Mouse (Mus musculus) heart, postnatal 0 days (tissue): ENCODE results near the gene Rasgrf2. TPM values are rescaled to one million over a fixed set of nuclear protein-coding genes. Genes with fewer than 3 reads are reported as not detected.

Experiments
- ATAC-seq: fragments of 200-750 bp; cut with Nextera tagmentation; 2 replicates; pipeline ENCODE4 v1.8.0; 2017; ENCODE audit warnings: low read depth, moderate number of reproducible peaks, moderate library complexity; ENCODE audit not compliant: insufficient read depth
- DNase-seq: peaks from one replicate; pipeline ENCODE4 v3.0.0-alpha.2; 2016; ENCODE audit warnings: low spot score
- H3K27ac ChIP-seq: fragments of 300-500 bp; sonication (generic); 2 replicates; pipeline ENCODE4 v1.5.1; 2014; ENCODE audit warnings: low read depth, mild to moderate bottlenecking
- H3K27me3 ChIP-seq: fragments of 300-500 bp; sonication (generic); 2 replicates; pipeline ENCODE4 v1.6.1; 2014; ENCODE audit warnings: low read length, mixed read lengths; ENCODE audit not compliant: control insufficient read depth, insufficient read depth
- H3K36me3 ChIP-seq: fragments of 300-500 bp; sonication (generic); replicated peaks from 2 replicates; pipeline ENCODE4 v1.6.1; 2014; ENCODE audit warnings: low read length, mixed read lengths; ENCODE audit not compliant: control insufficient read depth, insufficient read depth
- H3K4me1 ChIP-seq: fragments of 300-500 bp; sonication (generic); 2 replicates; pipeline ENCODE4 v1.6.1; 2014; ENCODE audit warnings: antibody characterized with exemption; ENCODE audit not compliant: control insufficient read depth, insufficient read depth
- H3K4me2 ChIP-seq: fragments of 300-500 bp; sonication (generic); 2 replicates; pipeline ENCODE4 v1.6.1; 2014; ENCODE audit warnings: low read depth, mild to moderate bottlenecking, low read length, moderate library complexity
- H3K4me3 ChIP-seq: fragments of 300-500 bp; sonication (generic); 2 replicates; pipeline ENCODE4 v1.5.1; 2014; ENCODE audit warnings: low read depth, low read length
- H3K9ac ChIP-seq: fragments of 300-500 bp; sonication (generic); replicated peaks from 2 replicates; pipeline ENCODE4 v1.6.1; 2014; ENCODE audit warnings: low read depth, low read length, mixed read lengths
- H3K9me3 ChIP-seq: fragments of 300-500 bp; sonication (generic); replicated peaks from 2 replicates; pipeline ENCODE4 v1.6.1; 2016; ENCODE audit warnings: low read length; ENCODE audit not compliant: control insufficient read depth
- CTCF ChIP-seq: IDR thresholded peaks from 2 replicates; pipeline ENCODE4 v1.5.1; 2016; ENCODE audit warnings: antibody characterized with exemption, control low read depth, low read depth
- EP300 ChIP-seq: IDR thresholded peaks from 2 replicates; pipeline ENCODE4 v1.6.1; 2016; ENCODE audit warnings: antibody characterized with exemption, low read depth
- WGBS: fragments of 180-500 bp; shearing (Covaris S2); extraction: QIAGEN DNeasy Blood & Tissue Kit; methylation state at CpG from one replicate; pipeline ENCODE4 v1.1.7; 2014; 5-methylcytosine and 5-hydroxymethylcytosine counted together
- polyA plus RNA-seq: library from polyadenylated mRNA; unstranded; fragments of >200 nt; fragmentation: Nextera tagmentation; extraction: Ambion mirVana; gene quantifications from 2 replicates; pipeline ENCODE4 v1.2.1, GENCODE M21; 2015
- total RNA-seq: library from RNA; depleted of rRNA; stranded (reverse); fragments of >200 nt; gene quantifications from 2 replicates; pipeline ENCODE4 v1.2.3, GENCODE M21; 2014; ENCODE audit warnings: low replicate concordance

Rasgrf2 gene
- total and polyA plus RNA-seq, 2 experiments from 2014 or later: 0.34 to 1.8 TPM

- Histone ChIP-seq H3K9me3 (peaks cover under 1% of the 10 kb centered on the region; the same call in 1 of the 2 replicates), H3K4me3 (no peak overlapping the region), H3K4me2 (no peak overlapping the region), H3K9ac (no peak overlapping the region), H3K27me3 (no peaks in the 10 kb centered on the region), H3K36me3 (no peaks in the 10 kb centered on the region), H3K27ac (no peak overlapping the region), H3K4me1 (no peaks in the 10 kb centered on the region)
- no peak for DNase-seq
- WGBS: 91% methylated on average over 6 of the region's 6 CpGs
- ATAC-seq: no peak
- TF ChIP-seq CTCF: no peak
Measured at GRCm38 (mm10) chr13:91986958-91987357, 144.5 kb downstream of the Rasgrf2 start.

GRCm38 (mm10) chr13:91985915-91986589, 145.4 kb downstream of the Rasgrf2 start:
- H3K4me1 ChIP-seq: no peaks in the 10 kb centered on the region
- no peaks in the 10 kb centered on the region for H3K27me3 ChIP-seq
- H3K4me3 ChIP-seq: no peak overlapping the region
- no peak overlapping the region for H3K4me2 ChIP-seq
- no peak overlapping the region for H3K27ac ChIP-seq
- TF ChIP-seq CTCF (no peak), EP300 (no peak)
- H3K9me3 ChIP-seq: no peaks in the 10 kb centered on the region
- H3K36me3 ChIP-seq: no peaks in the 10 kb centered on the region
- H3K9ac ChIP-seq: no peak overlapping the region
- 66% methylated on average over 7 of the region's 7 CpGs for WGBS
- ATAC-seq (no peak), DNase-seq (no peak)

- Histone ChIP-seq H3K9ac (no peak overlapping the region), H3K36me3 (no peaks in the 10 kb centered on the region), H3K9me3 (no peaks in the 10 kb centered on the region), H3K4me3 (no peak overlapping the region), H3K27me3 (no peaks in the 10 kb centered on the region), H3K4me2 (no peak overlapping the region), H3K4me1 (no peaks in the 10 kb centered on the region), H3K27ac (no peak overlapping the region)
- DNase-seq (no peak), ATAC-seq (no peak)
- TF ChIP-seq CTCF (no peak), EP300 (no peak)
Measured at GRCm38 (mm10) chr13:91985019-91985418, 146.4 kb downstream of the Rasgrf2 start.

- Histone ChIP-seq H3K4me3 (no peak overlapping the region), H3K27ac (no peak overlapping the region), H3K9me3 (no peaks in the 10 kb centered on the region), H3K4me1 (no peaks in the 10 kb centered on the region), H3K4me2 (no peak overlapping the region), H3K9ac (no peak overlapping the region), H3K27me3 (no peaks in the 10 kb centered on the region), H3K36me3 (no peaks in the 10 kb centered on the region)
- 16% methylated on average over 3 of the region's 3 CpGs for WGBS
- ATAC-seq: no peak
- no peak for TF ChIP-seq EP300
- no peak for TF ChIP-seq CTCF
- no peak for DNase-seq
Measured at GRCm38 (mm10) chr13:91982080-91982479, 149.4 kb downstream of the Rasgrf2 start.

- Histone ChIP-seq H3K27ac (no peak overlapping the region), H3K36me3 (no peaks in the 10 kb centered on the region), H3K4me3 (no peak overlapping the region), H3K27me3 (no peaks in the 10 kb centered on the region), H3K9ac (no peak overlapping the region), H3K9me3 (no peaks in the 10 kb centered on the region), H3K4me1 (no peaks in the 10 kb centered on the region), H3K4me2 (no peak overlapping the region)
- TF ChIP-seq CTCF (no peak), EP300 (no peak)
- WGBS: 97% methylated on average over 1 of the region's 1 CpGs
- ATAC-seq (no peak), DNase-seq (no peak)
Measured at GRCm38 (mm10) chr13:91981414-91981813, 150.0 kb downstream of the Rasgrf2 start.

- no peak for ATAC-seq
Measured at GRCm38 (mm10) chr13:91976971-91977370, 154.5 kb downstream of the Rasgrf2 start.

More at GRCm38 (mm10) chr13:91976971-91977370, 154.5 kb downstream of the Rasgrf2 start:
- H3K27ac ChIP-seq: no peak overlapping the region
- H3K4me1 ChIP-seq: no peaks in the 10 kb centered on the region
- no peaks in the 10 kb centered on the region for H3K27me3 ChIP-seq
- TF ChIP-seq CTCF (no peak), EP300 (no peak)
- no peak overlapping the region for H3K4me2 ChIP-seq
- 29% methylated on average over 1 of the region's 1 CpGs for WGBS
- H3K9me3 ChIP-seq: no peaks in the 10 kb centered on the region
- DNase-seq: no peak
- H3K9ac ChIP-seq: no peak overlapping the region
- no peak overlapping the region for H3K4me3 ChIP-seq
- no peaks in the 10 kb centered on the region for H3K36me3 ChIP-seq
